Mouse (Mus musculus) olfactory bulb, adult 2 months (tissue): ENCODE measurements around the gene Slc22a16.

Experiments
- CTCF ChIP-seq: fragments of 200-500 bp; IDR thresholded peaks from 2 replicates; pipeline ENCODE4 v1.5.1; 2012; ENCODE audit warnings: low read depth, mild to moderate bottlenecking, low read length, moderate library complexity; ENCODE audit not compliant: insufficient read depth
- POLR2A ChIP-seq: fragments of 200-500 bp; IDR thresholded peaks from 2 replicates; pipeline ENCODE4 v1.6.1; 2012; ENCODE audit warnings: mild to moderate bottlenecking, low read depth, low read length, moderate library complexity; ENCODE audit not compliant: insufficient read depth

DNA sequence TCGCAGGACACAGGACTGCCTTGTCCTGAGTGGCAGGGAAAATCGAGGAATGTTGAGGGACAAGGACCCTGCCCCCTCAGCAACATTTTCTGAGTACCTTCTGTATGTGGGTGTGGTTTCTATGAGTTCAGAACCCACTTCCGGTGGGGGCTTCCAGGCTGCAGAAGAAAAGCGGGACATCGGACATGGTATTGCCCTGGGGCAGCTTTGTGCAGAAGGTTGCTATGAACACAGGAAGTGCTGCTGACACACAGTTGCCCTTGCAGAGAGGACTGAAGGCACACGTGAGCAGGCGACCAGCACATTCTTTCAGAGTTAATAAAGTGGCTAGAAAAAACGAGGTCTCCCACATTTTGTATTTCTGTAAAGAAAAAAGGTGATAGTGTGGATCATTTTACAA lies 42.6 kb upstream of the Slc22a16 start:
- TF ChIP-seq POLR2A: no peak
- TF ChIP-seq CTCF: no peak
